Mouse (Mus musculus) erythroid progenitor cell, adult 5-6 weeks (primary cell): Measurements from ENCODE around the gene Igf2r. TPM values are rescaled to one million over a fixed set of nuclear protein-coding genes. Genes with fewer than 3 reads are reported as not detected.

Experiments
- ATAC-seq: replicated peaks from 2 replicates; pipeline ENCODE4 v1.8.0; 2016; ENCODE audit warnings: moderate number of reproducible peaks, mild to moderate bottlenecking, moderate TSS enrichment, inconsistent platforms; ENCODE audit not compliant: poor library complexity, low FRiP score, severe bottlenecking
- total RNA-seq, 2 experiments: library from RNA; stranded (forward) in 1 of 2; stranded (reverse) in 1 of 2; fragments of 150-400 nt in 1 of 2; fragments of 186-747, 209-891 nt in 1 of 2; gene quantifications; 2 replicates each; pipeline versions ENCODE4 v1.2.3 to v1.2.4; 2015 to 2017; ENCODE audit warnings: low replicate concordance in 2 of 2

Igf2r gene
- total RNA-seq (2015; ENCODE audit: low replicate concordance) (1.7 and 2.2 TPM in 2 replicates), total RNA-seq (2017; ENCODE audit: low replicate concordance) (5.4 and 12.9 TPM in 2 replicates)

- ATAC-seq: peak; percentile 86
Measured at GRCm38 (mm10) chr17:12769380-12769921, at the start of gene Igf2r. Igf2r (minus strand) TSS chr17:12769664.

- no peak for ATAC-seq
Measured at GRCm38 (mm10) chr17:12815885-12816284, 46.4 kb upstream of the Igf2r start.

GRCm38 (mm10) chr17:12814502-12814901 lies 45.0 kb upstream of the Igf2r start:
- no peak for ATAC-seq

GRCm38 (mm10) chr17:12810973-12811303 lies 41.5 kb upstream of the Igf2r start:
- no peak for ATAC-seq

GRCm38 (mm10) chr17:12810103-12810972 lies 40.9 kb upstream of the Igf2r start:
- ATAC-seq: peak; percentile 72

- ATAC-seq: no peak
Measured at GRCm38 (mm10) chr17:12808851-12809250, 39.4 kb upstream of the Igf2r start.

GRCm38 (mm10) chr17:12804584-12805445 lies 35.4 kb upstream of the Igf2r start:
- no peak for ATAC-seq

- ATAC-seq: no peak
Measured at GRCm38 (mm10) chr17:12801861-12802540, 32.5 kb upstream of the Igf2r start.

GRCm38 (mm10) chr17:12799368-12800275 lies 30.2 kb upstream of the Igf2r start:
- ATAC-seq: no peak

GRCm38 (mm10) chr17:12798571-12798970 lies 29.1 kb upstream of the Igf2r start:
- ATAC-seq: no peak

- ATAC-seq: no peak
Measured at GRCm38 (mm10) chr17:12797427-12798029, 28.1 kb upstream of the Igf2r start.

- ATAC-seq: no peak
Measured at GRCm38 (mm10) chr17:12796633-12797032, 27.2 kb upstream of the Igf2r start.

- ATAC-seq: no peak
Measured at GRCm38 (mm10) chr17:12793660-12794406, 24.4 kb upstream of the Igf2r start.

GRCm38 (mm10) chr17:12792422-12793206 lies 23.1 kb upstream of the Igf2r start:
- ATAC-seq: no peak

GRCm38 (mm10) chr17:12791420-12791819 lies 22.0 kb upstream of the Igf2r start:
- ATAC-seq: no peak

- no peak for ATAC-seq
Measured at GRCm38 (mm10) chr17:12791079-12791406, 21.6 kb upstream of the Igf2r start.
